Mouse (Mus musculus) heart, embryonic 10.5 days (tissue): ENCODE measurements at regions not wholly inside any gene's neighbourhood (a gene's known extent, or its start where the extent isn't known, plus 50 kb on each side); places are given as distances from the start of the nearest gene placed in this dataset.

Experiments used
- DNase-seq: peaks from one replicate; pipeline ENCODE4 v3.0.0-alpha.2; 2017; ENCODE audit warnings: low spot score
- H3K27ac ChIP-seq: fragments of 300-500 bp; sonication (generic); 2 replicates; pipeline ENCODE4 v1.5.1; 2016; ENCODE audit warnings: mild to moderate bottlenecking
- H3K27me3 ChIP-seq: fragments of 300-500 bp; sonication (generic); 2 replicates; pipeline ENCODE4 v1.6.1; 2016; ENCODE audit warnings: mild to moderate bottlenecking; ENCODE audit not compliant: poor library complexity, insufficient read depth, severe bottlenecking
- H3K36me3 ChIP-seq: fragments of 300-500 bp; sonication (generic); 2 replicates; pipeline ENCODE4 v1.6.1; 2016; ENCODE audit warnings: mild to moderate bottlenecking, moderate library complexity
- H3K4me1 ChIP-seq: fragments of 300-500 bp; sonication (generic); 2 replicates; pipeline ENCODE4 v1.6.1; 2016; ENCODE audit warnings: mild to moderate bottlenecking
- H3K4me3 ChIP-seq: fragments of 300-500 bp; sonication (generic); 2 replicates; pipeline ENCODE4 v1.5.1; 2016; ENCODE audit warnings: mild to moderate bottlenecking, moderate library complexity
- H3K9me3 ChIP-seq: fragments of 300-500 bp; sonication (generic); 2 replicates; pipeline ENCODE4 v1.6.1; 2016; ENCODE audit warnings: mild to moderate bottlenecking, moderate library complexity
- WGBS: fragments of 180-500 bp; shearing (Covaris S2); methylation state at CpG from one replicate; pipeline ENCODE4 v1.1.7; 2016; 5-methylcytosine and 5-hydroxymethylcytosine counted together

DNA sequence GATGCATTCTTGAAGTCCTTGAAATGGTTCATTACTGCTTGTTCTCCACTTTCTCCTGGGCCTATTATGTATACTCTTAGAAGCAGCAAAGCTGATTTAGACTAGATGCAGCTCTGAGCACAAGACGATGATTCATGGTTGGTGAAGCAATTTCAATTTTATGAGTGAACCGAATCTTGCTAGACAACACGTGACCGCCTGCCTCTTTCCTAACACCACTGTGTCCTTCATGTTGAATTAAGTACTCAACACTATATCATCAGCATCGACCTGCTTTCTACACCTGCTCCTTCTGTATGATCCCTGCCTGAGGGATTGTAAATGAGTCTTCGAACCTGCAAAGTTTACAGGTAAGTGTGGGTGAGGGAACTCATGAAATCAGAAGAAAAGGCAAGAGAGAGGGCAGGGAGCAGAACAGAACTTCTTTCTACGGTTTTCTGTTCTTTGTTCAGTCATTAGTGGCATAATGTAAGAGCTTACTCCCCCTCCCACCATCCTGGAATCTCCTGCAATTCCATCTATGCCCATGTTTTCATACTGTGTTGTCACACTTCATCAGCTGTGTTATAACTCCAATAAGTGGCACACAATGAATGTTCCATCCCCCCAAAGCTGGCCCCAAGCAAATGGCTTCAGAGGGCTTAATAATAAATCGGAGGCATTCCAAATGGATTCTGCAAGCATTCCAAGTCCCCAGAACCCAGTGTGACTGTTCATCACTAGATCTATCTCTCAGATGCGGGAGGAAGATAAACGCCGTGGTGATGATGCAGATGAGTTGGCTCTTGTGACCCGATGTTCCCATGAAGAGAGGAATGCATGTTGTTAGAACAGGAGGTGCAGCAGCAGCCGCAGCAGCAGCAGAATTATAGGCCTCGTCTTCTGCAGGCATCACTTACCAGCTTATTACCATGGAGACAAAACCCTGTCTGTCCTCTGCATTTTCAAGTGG lies 224.2 kb upstream of the Serp2 start:
- Histone ChIP-seq H3K27me3 (no peaks in the 10 kb centered on the region), H3K36me3 (no peaks in the 10 kb centered on the region), H3K27ac (0 out of 2 replicates have a peak overlapping the region, but pooled peaks have one; percentile 42), H3K9me3 (no peaks in the 10 kb centered on the region), H3K4me1 (peaks cover 34% of the 10 kb centered on the region), H3K4me3 (no peak overlapping the region)
- DNase-seq: no peak
- WGBS: 77% methylated on average over 14 of the region's 14 CpGs

DNA sequence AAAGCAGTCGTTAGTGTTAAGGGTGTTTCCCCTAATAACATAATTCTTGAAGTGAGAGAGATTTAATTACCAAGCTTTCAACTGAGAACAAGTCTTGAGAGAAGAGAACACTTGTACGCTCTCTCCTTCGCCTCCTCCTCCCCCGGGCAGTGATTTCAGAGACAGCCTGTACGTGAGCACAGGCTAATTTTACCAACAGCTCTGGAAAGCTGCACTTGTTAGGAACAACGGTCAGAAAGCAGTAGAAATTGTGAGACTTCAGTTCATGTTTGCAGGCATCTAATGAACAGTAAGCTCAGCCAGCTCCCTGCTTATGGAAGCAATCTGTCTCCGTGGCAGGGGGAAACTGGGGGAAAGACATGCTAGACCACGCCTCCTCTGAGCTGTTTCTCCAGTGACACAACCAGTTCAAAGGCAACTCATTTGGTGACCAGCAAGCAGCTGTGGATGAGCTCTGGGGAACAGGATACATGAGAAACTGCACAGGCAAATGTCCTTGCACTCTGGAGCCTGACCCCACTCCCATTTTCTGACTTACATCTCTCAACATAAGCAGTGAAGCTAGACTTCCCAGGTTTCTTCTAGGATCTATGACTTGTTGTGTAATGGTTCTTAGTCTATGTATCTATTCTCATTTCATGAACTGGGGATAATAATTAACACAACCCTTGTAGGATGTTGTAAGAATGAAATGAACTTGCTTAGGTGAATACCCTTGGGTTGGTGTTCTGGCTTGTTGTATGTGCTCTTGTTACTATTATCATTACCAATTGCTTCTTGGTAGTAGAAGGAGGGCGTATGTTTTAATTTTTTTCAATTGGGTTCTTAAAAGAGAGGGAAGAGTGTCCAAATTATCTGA lies 222.1 kb upstream of the Serp2 start:
- WGBS: 41% methylated on average over 9 of the region's 9 CpGs
- Histone ChIP-seq H3K27ac (peak overlapping the region; percentile 85), H3K4me1 (peaks cover 47% of the 10 kb centered on the region), H3K9me3 (no peaks in the 10 kb centered on the region), H3K36me3 (no peaks in the 10 kb centered on the region), H3K27me3 (no peaks in the 10 kb centered on the region), H3K4me3 (no peak overlapping the region)
- DNase-seq: no peak

GRCm38 (mm10) chr14:76775387-76775924 lies 218.8 kb upstream of the Serp2 start:
- peak overlapping the region; percentile 74 for H3K27ac ChIP-seq
- no peaks in the 10 kb centered on the region for H3K27me3 ChIP-seq
- peaks cover 37% of the 10 kb centered on the region for H3K4me1 ChIP-seq
- no peak overlapping the region for H3K4me3 ChIP-seq
- no peak for DNase-seq
- no peaks in the 10 kb centered on the region for H3K9me3 ChIP-seq
- H3K36me3 ChIP-seq: no peaks in the 10 kb centered on the region
- WGBS: 12% methylated on average over 3 of the region's 3 CpGs

- Histone ChIP-seq H3K4me3 (no peak overlapping the region), H3K4me1 (peaks cover 31% of the 10 kb centered on the region), H3K27ac (no peak overlapping the region), H3K9me3 (no peaks in the 10 kb centered on the region), H3K36me3 (no peaks in the 10 kb centered on the region), H3K27me3 (no peaks in the 10 kb centered on the region)
- WGBS: 81% methylated on average over 11 of the region's 11 CpGs
- no peak for DNase-seq
Measured at GRCm38 (mm10) chr14:76772781-76773438, 216.2 kb upstream of the Serp2 start.

GRCm38 (mm10) chr14:76770106-76770505 lies 213.4 kb upstream of the Serp2 start:
- peak overlapping the region; percentile 12; the same call in 1 of the 2 replicates for H3K27ac ChIP-seq
- H3K27me3 ChIP-seq: no peaks in the 10 kb centered on the region
- no peaks in the 10 kb centered on the region for H3K36me3 ChIP-seq
- no peak overlapping the region for H3K4me3 ChIP-seq
- H3K4me1 ChIP-seq: peaks cover 32% of the 10 kb centered on the region
- DNase-seq: no peak
- H3K9me3 ChIP-seq: no peaks in the 10 kb centered on the region
- 56% methylated on average over 7 of the region's 7 CpGs for WGBS

DNA sequence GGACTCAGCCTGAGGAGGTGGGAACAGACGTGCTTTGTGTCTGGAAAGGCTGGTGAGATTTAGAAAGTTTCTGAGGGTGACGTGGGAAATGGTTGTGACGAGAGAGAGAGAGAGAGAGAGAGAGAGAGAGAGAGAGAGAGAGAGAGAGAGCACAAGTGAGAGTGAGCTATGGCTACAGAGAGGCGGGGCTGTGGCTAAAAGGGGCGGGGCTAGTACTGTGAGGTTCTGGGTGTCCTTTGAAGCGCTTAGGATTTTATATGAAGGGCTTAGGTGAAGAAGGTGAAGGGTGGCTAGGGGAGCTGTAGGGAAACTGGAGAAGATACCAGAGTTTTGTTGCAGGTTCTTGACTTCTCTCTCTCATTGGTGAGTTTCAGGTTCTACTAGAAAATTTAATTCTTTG lies 210.6 kb upstream of the Serp2 start:
- no peak overlapping the region for H3K4me3 ChIP-seq
- DNase-seq: no peak
- no peaks in the 10 kb centered on the region for H3K36me3 ChIP-seq
- 48% methylated on average over 6 of the region's 6 CpGs for WGBS
- H3K27ac ChIP-seq: no peak overlapping the region
- H3K4me1 ChIP-seq: peaks cover 50% of the 10 kb centered on the region
- no peaks in the 10 kb centered on the region for H3K27me3 ChIP-seq
- no peaks in the 10 kb centered on the region for H3K9me3 ChIP-seq

DNA sequence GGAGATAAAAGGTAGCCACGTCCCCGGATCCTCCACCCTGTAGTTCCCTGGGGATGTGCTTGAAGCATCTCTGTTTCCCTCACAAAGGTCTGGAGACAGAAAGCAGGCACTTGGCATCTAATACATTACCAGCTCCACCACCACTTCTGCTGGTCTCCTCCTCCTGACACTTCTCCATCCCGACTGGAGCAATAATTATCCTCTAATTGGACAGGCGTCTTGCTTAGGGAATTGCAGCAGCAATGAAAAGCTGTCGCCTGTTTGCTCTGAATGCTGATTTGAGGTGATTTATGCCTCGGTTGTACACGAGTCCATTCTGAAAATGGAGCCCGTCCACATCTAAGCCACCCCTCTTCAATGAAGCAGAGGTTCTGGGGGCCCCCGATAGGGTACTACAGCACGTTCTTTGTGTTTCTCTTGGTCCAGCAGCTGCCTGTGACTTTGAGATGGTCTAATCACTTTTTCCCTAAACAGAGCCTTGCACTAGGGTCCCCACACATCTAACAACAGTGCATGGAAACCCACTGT lies 209.6 kb upstream of the Serp2 start:
- H3K27ac ChIP-seq: 0 out of 2 replicates have a peak overlapping the region, but pooled peaks have one; percentile 19
- no peaks in the 10 kb centered on the region for H3K36me3 ChIP-seq
- peaks cover 56% of the 10 kb centered on the region for H3K4me1 ChIP-seq
- H3K4me3 ChIP-seq: no peak overlapping the region
- 65% methylated on average over 10 of the region's 10 CpGs for WGBS
- no peaks in the 10 kb centered on the region for H3K9me3 ChIP-seq
- DNase-seq: no peak
- H3K27me3 ChIP-seq: no peaks in the 10 kb centered on the region

GRCm38 (mm10) chr14:76765094-76765504 lies 208.4 kb upstream of the Serp2 start:
- DNase-seq: no peak

DNA sequence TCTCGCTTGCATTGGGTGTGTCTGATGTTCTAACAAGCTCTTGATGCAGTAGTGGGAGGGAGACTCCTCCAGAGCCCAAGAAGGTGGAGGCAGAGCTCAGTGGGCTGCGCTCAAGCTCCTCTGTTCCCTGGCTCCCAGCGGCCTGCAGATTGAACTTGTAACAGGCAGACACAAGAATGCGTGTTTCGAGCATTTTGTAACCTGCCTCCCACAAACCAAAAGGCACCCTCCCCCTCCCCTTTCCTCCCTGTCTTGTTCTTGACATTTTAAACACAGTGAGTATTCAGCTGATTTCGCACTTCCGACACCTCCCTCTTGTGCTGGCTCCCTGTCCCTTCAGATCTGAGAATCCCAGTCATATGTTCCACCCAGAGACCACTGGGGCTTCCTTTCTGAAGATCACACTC lies 207.7 kb upstream of the Serp2 start:
- peak overlapping the region; percentile 3; the same call in 1 of the 2 replicates for H3K4me3 ChIP-seq
- H3K27me3 ChIP-seq: no peaks in the 10 kb centered on the region
- no peaks in the 10 kb centered on the region for H3K36me3 ChIP-seq
- H3K9me3 ChIP-seq: no peaks in the 10 kb centered on the region
- no peak for DNase-seq
- 16% methylated on average over 7 of the region's 7 CpGs for WGBS
- H3K4me1 ChIP-seq: peaks cover 61% of the 10 kb centered on the region
- peak overlapping the region; percentile 83 for H3K27ac ChIP-seq

More at GRCm38 (mm10) chr14:76765094-76765504, 208.4 kb upstream of the Serp2 start:
- Histone ChIP-seq H3K36me3 (no peaks in the 10 kb centered on the region), H3K27me3 (no peaks in the 10 kb centered on the region), H3K9me3 (no peaks in the 10 kb centered on the region), H3K27ac (peak overlapping the region; percentile 83), H3K4me1 (peaks cover 59% of the 10 kb centered on the region), H3K4me3 (no peak overlapping the region)
- WGBS: 52% methylated on average over 6 of the region's 6 CpGs

DNA sequence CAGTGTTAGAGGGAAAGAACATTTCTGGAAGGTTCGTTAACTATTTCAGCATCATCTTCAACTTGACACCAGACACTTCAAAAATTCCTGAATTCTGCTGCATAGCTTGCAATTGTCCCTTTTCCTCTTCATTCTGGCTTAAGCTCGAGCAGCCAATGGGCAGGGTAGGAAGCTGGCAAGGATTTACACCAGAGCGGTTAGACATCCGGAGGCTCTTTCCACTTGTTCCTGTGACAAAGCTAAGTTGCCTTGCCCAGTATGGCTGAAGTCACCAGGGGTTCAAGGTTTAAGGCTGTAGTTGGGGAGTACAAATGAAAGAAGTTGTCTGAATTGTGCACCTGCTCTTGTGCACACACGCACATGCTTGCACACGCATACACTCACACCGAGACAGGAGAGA lies 206.8 kb upstream of the Serp2 start:
- WGBS: 84% methylated on average over 7 of the region's 7 CpGs
- Histone ChIP-seq H3K27me3 (no peaks in the 10 kb centered on the region), H3K4me3 (no peak overlapping the region), H3K36me3 (no peaks in the 10 kb centered on the region), H3K4me1 (peaks cover 61% of the 10 kb centered on the region), H3K9me3 (no peaks in the 10 kb centered on the region), H3K27ac (peak overlapping the region; percentile 83)
- DNase-seq: no peak

DNA sequence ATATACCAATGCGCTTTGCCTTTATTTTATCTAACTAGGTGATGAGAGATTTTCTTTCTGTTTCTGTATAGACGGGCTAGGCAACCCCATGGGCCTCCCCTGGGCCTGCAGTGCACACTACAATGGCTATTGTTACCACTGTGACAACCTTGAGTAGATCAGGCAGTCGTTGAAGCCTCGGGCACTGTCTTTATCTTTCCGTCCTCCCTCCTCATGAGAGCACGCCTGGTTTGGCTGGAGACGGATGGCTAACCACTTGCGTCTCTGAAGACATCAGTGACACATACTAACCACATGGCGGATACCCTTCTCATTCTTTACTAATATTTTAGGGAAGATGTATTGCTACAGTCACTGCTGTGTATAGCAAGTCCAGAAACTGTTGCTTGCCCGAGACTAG lies 206.1 kb upstream of the Serp2 start:
- no peak for DNase-seq
- Histone ChIP-seq H3K4me3 (no peak overlapping the region), H3K4me1 (peaks cover 61% of the 10 kb centered on the region), H3K27ac (peak overlapping the region; percentile 49), H3K36me3 (no peaks in the 10 kb centered on the region), H3K27me3 (no peaks in the 10 kb centered on the region), H3K9me3 (no peaks in the 10 kb centered on the region)
- WGBS: 24% methylated on average over 10 of the region's 10 CpGs

DNA sequence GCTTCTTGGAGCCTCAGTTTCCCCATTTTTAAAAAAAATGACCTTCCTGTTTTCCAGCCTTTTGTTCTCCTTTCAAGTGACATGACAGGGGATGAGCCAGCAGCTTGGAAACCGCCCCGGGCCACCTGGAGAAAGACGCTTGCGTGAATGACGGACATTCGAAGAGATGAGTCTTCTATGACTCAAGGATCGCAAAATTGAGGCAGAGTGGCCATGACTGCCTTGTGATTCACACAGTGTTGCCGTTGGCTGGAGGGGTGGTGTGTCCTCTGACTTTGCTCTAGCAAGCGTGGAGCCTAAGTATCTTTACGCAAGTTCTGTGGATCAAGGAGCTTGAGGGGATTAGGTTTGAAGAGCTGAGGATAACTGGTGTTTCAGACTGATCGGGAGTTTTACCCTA lies 205.0 kb upstream of the Serp2 start:
- 92% methylated on average over 11 of the region's 11 CpGs for WGBS
- peaks cover 54% of the 10 kb centered on the region for H3K4me1 ChIP-seq

More for the DNA sequence above, 205.0 kb upstream of the Serp2 start:
- Histone ChIP-seq H3K27me3 (no peaks in the 10 kb centered on the region), H3K36me3 (no peaks in the 10 kb centered on the region), H3K4me3 (no peak overlapping the region), H3K27ac (no peak overlapping the region), H3K9me3 (no peaks in the 10 kb centered on the region)
- no peak for DNase-seq
